Mouse (Mus musculus): ENCODE results near the gene Gpam.

Gpam gene

GRCm38 (mm10) chr19:55103081-55103830 lies 23.8 kb downstream of the Gpam start:
- peak; percentile 88 for DNase-seq (ENCODE audit: low read depth, low spot score)

- DNase-seq (ENCODE audit: low read depth, low spot score) = no peak
Measured at GRCm38 (mm10) chr19:55101659-55102058, 25.4 kb downstream of the Gpam start.

- peak; percentile 40 for DNase-seq (ENCODE audit: low read depth, low spot score)
Measured at GRCm38 (mm10) chr19:55100227-55101140, 26.6 kb downstream of the Gpam start.

DNA sequence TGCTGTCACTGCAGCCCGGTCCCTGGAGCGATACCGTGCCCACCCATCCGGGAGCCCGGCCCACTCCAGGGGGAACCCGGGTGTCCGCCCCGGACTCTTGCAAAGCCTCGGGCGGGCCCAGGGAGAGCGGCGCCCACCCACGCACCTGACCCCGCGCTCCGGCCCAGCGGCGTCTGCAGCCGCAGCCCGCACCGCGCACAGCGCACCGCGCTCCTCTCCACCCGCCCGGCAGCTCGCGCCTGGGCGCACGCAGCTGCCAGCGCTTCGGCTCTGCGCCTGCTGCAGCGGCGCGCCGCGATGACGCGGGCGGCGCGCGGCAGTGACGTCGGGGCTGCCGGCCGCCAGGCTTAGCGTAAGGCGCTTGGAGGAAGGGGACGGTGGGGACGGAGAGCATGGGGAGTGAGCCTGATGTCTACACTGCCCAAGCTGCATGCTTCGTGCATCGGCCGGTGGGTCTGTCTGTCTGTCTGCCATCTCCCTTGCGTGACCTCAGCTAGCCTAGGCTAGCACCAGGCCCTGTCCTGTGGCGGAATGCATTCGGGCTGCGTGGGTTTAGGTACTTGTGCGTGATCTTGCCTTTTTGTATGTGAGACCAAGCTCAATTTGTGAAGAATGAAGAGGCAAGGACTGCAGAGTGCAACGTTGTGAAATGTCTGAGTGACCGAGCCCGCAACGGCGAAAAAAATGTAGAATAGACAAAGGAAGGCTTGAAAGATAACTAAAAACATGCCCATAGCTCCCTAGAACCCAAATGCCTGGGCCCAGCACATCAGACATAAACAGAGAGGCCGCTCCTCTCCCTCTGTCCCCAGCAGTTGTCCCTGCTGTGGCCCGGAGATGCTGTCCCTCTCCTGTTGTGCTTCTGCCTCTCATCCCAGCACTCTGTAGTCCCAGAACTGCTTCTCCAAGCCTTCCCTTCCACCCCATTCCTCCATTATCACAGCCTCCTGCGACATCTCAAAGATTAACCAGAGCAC lies 27.6 kb downstream of the Gpam start:
- peak; percentile 94 for DNase-seq (ENCODE audit: low read depth, low spot score)

DNA sequence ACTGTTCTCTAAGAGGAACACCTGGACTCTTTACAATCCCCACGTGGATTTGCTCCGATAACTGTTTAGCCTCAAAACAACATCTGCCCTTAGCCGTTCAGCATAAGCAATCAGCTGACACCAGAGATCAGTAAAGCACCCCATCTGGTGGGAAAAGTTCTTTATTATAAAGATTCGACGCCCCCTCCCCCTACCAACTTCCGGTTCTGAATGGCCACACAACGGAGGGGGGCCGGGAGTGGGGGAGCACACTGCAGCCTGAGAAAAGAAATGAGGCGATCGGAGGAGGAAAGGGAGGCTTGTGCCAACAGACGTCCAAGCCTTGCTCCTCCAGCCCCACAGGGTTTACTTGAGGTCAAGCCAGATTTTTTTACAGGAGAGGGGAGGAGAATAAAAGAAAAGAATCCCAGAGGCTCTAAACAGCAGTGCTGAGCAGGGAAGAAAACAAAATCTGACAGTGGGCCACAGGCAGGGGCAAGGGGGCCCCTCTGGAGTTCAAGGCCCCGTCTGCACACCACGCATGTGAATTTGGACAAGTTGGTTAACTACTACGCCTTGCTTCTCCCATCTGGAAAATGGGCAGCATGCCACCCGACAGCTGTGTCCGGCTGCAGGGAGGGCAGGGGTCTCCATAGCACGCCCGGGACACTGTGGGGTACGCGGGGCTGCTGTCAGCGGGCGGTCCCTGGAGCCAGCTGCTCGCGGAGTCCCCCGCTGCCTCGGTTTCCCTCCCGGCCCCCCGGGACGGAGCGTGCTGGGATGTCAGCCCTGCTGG lies 28.4 kb downstream of the Gpam start:
- DNase-seq (ENCODE audit: low read depth, low spot score) = peak; percentile 47

- DNase-seq (ENCODE audit: low read depth, low spot score) = no peak
Measured at GRCm38 (mm10) chr19:55097396-55097967, 29.6 kb downstream of the Gpam start.

DNA sequence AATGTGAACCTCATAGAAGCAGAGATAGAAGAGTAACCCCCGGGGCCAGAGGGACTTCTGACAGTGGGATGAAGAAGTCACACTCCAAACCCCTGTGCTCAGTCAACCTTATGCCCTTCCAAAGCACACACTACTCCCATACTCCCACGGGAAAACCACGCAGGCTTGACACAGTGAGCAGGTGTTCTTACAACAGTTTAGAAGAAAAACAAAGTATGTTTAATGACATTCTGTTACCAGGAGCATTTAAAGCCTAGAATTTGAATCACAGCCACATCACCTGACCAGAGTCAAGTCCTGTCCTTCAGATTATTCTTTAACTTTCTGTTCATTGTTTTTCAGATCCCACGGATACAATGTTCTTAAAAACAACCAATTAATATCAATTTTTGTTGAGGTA lies 30.4 kb downstream of the Gpam start:
- DNase-seq (ENCODE audit: low read depth, low spot score) = no peak

- no peak for DNase-seq (ENCODE audit: low read depth, low spot score)
Measured at GRCm38 (mm10) chr19:55095547-55095946, 31.5 kb downstream of the Gpam start.

DNA sequence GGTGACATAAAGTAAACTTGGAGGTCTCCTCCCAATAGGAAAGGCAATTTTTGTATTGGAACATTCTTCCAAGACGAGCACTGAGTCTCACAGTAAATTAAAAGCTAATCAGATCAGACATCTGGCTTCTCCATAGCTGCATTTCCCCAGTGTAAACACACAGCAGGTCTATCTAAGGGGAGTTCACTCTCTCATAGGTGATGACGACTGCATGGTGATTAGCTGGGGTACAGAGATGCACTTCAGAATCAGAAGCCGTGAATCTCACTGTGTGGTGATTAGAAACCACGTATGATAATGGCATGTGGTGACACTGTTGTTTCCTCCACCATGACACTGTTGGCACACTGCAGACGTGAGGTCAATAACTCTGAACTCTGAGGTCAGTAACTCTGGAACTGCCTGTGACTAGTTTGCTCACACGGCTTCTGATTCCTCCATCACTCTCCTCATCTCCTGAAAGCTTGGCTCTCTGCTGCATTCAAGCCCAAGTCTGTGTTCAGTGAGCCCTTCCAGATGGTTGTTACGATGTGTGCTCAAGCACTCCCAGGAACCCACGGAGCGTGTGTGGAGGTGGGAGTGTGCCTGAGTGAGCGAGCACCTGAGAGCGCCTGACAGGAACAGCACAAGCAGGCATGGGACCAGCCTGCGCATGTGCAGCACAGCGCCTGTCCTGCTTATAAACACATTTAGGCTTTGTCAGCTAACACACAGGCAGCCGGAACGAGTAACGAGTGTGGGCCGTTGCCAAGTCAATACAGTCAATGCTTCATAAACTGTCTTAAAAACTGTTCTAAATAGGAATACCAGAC lies 35.2 kb downstream of the Gpam start:
- peak; percentile 88 for DNase-seq (ENCODE audit: low read depth, low spot score)

- DNase-seq (ENCODE audit: low read depth, low spot score) = no peak
Measured at GRCm38 (mm10) chr19:55090885-55091284, 36.2 kb downstream of the Gpam start.

GRCm38 (mm10) chr19:55090142-55090541 lies 36.9 kb downstream of the Gpam start:
- DNase-seq (ENCODE audit: low read depth, low spot score) = no peak

- DNase-seq (ENCODE audit: low read depth, low spot score) = no peak
Measured at GRCm38 (mm10) chr19:55087776-55088175, 39.3 kb downstream of the Gpam start.

DNA sequence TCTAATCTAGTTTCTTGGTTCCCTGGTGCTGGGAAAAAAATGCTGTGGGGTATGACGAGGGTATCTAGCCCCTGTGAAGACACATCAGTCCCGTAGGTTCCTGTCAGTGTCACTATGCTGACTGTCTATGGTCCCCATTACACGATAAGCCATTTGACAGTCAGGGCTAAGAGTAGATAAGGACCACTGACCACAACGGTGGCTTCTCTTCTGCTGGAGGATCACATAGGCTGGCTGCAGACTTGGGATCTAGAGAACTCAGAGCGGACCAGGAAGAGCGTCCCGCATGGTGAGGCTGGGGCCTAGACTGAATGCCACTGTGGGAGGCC lies 41.2 kb downstream of the Gpam start:
- DNase-seq (ENCODE audit: low read depth, low spot score) = no peak

GRCm38 (mm10) chr19:55084971-55085856 lies 41.8 kb downstream of the Gpam start:
- no peak for DNase-seq (ENCODE audit: low read depth, low spot score)

DNA sequence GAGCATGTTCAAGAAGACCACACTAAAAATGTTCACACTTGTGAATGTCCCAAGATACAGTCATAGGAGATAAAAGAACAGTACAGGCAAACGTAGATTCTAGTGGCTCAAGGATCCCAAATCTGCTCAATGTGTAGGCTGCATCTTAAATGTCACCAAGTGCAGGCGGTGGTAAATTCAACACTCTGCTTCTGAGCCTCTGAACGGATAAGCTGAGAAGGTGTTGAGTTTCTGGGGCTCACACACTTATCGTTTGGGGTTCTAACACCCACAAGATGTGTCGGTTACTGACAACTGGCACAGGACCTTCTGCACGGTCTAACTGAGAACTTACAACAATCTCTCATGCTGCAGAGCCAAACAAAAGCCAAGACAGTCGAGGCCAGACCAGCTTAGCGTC lies 50.2 kb downstream of the Gpam start:
- peak; percentile 81 for DNase-seq (ENCODE audit: low read depth, low spot score)

- no peak for DNase-seq (ENCODE audit: low read depth, low spot score)
Measured at GRCm38 (mm10) chr19:55073004-55073403, 54.0 kb downstream of the Gpam start.

GRCm38 (mm10) chr19:55069054-55069453 lies 58.0 kb downstream of the Gpam start:
- peak; percentile 91 for DNase-seq (ENCODE audit: low read depth, low spot score)

DNA sequence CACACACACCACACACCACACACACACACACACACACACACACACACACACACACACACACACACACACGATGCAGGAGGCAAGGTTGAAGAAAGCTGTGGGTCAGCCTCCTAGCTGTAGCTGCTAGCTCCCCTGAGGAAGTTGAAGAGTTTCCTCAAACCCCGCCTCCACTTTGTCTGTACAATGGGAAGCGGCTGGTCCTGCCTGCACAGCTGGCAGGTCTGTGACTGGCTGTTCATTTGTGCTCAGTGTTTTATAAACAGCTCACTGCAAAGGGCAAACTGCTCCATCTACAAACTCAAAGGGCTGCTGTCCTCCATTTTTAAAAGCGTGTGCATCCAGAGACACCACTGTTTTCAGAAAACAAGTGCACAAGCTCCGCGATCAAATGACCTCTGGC lies 63.8 kb downstream of the Gpam start:
- DNase-seq (ENCODE audit: low read depth, low spot score) = peak; percentile 52

GRCm38 (mm10) chr19:55062501-55062900 lies 64.5 kb downstream of the Gpam start:
- no peak for DNase-seq (ENCODE audit: low read depth, low spot score)

All from brain, adult 2 months (tissue).